Mouse (Mus musculus) kidney, embryonic 14.5 days (tissue): ENCODE measurements around the gene Tead1. TPM values are rescaled to one million over a fixed set of nuclear protein-coding genes. Genes with fewer than 3 reads are reported as not detected.
A peak's percentile ranks its signal among the peaks of the same experiment; 100 is the strongest.

Experiments
- ATAC-seq: fragments of 200-750 bp; cut with Nextera tagmentation; 2 replicates; pipeline ENCODE4 v1.8.0; 2017; ENCODE audit warnings: moderate number of reproducible peaks, mild to moderate bottlenecking, moderate TSS enrichment, moderate library complexity; ENCODE audit not compliant: low FRiP score, low TSS enrichment
- H3K27ac ChIP-seq: fragments of 300-500 bp; sonication (generic); 2 replicates; pipeline ENCODE4 v1.5.1; 2014; ENCODE audit warnings: low read depth, mild to moderate bottlenecking, low read length, moderate library complexity, mixed read lengths
- H3K27me3 ChIP-seq: fragments of 300-500 bp; sonication (generic); 2 replicates; pipeline ENCODE4 v1.6.1; 2014; ENCODE audit warnings: mild to moderate bottlenecking, low read length; ENCODE audit not compliant: control insufficient read depth, insufficient read depth
- H3K36me3 ChIP-seq: fragments of 300-500 bp; sonication (generic); 2 replicates; pipeline ENCODE4 v1.6.1; 2014; ENCODE audit warnings: low read length, mixed read lengths; ENCODE audit not compliant: control insufficient read depth, insufficient read depth
- H3K4me1 ChIP-seq: fragments of 300-500 bp; sonication (generic); 2 replicates; pipeline ENCODE4 v1.6.1; 2014; ENCODE audit warnings: low read length, mixed read lengths; ENCODE audit not compliant: control insufficient read depth, insufficient read depth
- H3K4me2 ChIP-seq: fragments of 300-500 bp; sonication (generic); replicated peaks from 2 replicates; pipeline ENCODE4 v1.6.1; 2014; ENCODE audit warnings: low read depth, mild to moderate bottlenecking, low read length
- H3K4me3 ChIP-seq: fragments of 300-500 bp; sonication (generic); 2 replicates; pipeline ENCODE4 v1.5.1; 2014; ENCODE audit warnings: mild to moderate bottlenecking, low read length
- H3K9ac ChIP-seq: fragments of 300-500 bp; sonication (generic); 2 replicates; pipeline ENCODE4 v1.6.1; 2014; ENCODE audit warnings: low read depth, mild to moderate bottlenecking, low read length, moderate library complexity
- H3K9me3 ChIP-seq: fragments of 300-500 bp; sonication (generic); 2 replicates; pipeline ENCODE4 v1.6.1; 2016; ENCODE audit warnings: low read length; ENCODE audit not compliant: control insufficient read depth
- WGBS: fragments of 180-500 bp; shearing (Covaris S2); extraction: QIAGEN DNeasy Blood & Tissue Kit; methylation state at CpG from one replicate; pipeline ENCODE4 v1.1.7; 2014; 5-methylcytosine and 5-hydroxymethylcytosine counted together
- polyA plus RNA-seq: library from polyadenylated mRNA; unstranded; fragments of >200 nt; fragmentation: Nextera tagmentation; extraction: Ambion mirVana; gene quantifications from 2 replicates; pipeline ENCODE4 v1.2.1, GENCODE M21; 2014

The Tead1 gene
- polyA plus RNA-seq, 1 experiment from 2014 or later = 30.1 TPM

- 23% methylated on average over 7 of the region's 7 CpGs for WGBS
- no peaks in the 10 kb centered on the region for H3K27me3 ChIP-seq
- no peaks in the 10 kb centered on the region for H3K36me3 ChIP-seq
- no peak overlapping the region for H3K4me2 ChIP-seq
- peaks cover 3% of the 10 kb centered on the region; the same call in 1 of the 2 replicates for H3K9me3 ChIP-seq
- H3K27ac ChIP-seq = peak overlapping the region; percentile 78; the same call in 1 of the 2 replicates
- H3K4me1 ChIP-seq = peaks cover 46% of the 10 kb centered on the region
- peak; percentile 66 for ATAC-seq
- no peak overlapping the region for H3K4me3 ChIP-seq
- no peak overlapping the region for H3K9ac ChIP-seq
Observed at GRCm38 (mm10) chr7:112785271-112785670, 106.2 kb downstream of the Tead1 start.

DNA sequence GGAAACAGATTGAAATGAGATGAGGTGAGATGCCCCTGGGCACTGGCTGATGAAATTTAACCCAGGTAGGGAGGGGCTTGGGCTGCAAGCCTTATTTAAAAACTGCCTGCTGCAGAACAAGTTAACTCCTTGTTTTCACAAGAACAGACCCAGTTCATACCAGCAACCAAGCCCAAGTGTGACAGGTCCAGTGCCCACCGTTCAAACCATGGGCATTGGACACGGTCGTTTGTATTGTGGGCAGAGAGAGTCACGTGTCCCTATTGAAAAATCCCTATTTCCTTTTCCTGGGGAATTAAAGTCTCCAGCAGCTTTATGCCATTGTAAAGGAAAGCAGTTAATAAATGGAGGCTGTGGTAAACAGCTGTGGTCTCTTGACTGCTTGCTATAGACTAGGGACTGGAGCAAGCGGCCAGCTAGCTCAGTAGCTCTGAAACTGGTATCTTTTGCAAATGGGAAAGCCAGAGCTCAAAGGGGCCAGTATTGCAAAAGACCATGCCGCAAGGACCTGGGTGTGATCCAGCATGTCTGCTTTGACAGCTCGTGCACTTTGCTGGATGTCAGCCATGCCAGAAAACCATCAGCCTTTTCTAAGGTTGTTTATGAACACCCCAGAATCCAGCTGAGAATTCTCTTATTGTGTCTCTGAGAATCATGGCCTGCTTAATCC is 107.6 kb downstream of the Tead1 start:
- Histone ChIP-seq H3K4me1 (peaks cover 48% of the 10 kb centered on the region), H3K27ac (peak overlapping the region; percentile 78), H3K4me2 (no peak overlapping the region; the same call in 1 of the 2 replicates), H3K27me3 (no peaks in the 10 kb centered on the region), H3K9ac (no peak overlapping the region), H3K9me3 (peaks cover 3% of the 10 kb centered on the region; the same call in 1 of the 2 replicates), H3K36me3 (no peaks in the 10 kb centered on the region), H3K4me3 (no peak overlapping the region)
- ATAC-seq = 0 out of 2 replicates have a peak, but pooled peaks have one; percentile 28
- WGBS = 36% methylated on average over 7 of the region's 7 CpGs

DNA sequence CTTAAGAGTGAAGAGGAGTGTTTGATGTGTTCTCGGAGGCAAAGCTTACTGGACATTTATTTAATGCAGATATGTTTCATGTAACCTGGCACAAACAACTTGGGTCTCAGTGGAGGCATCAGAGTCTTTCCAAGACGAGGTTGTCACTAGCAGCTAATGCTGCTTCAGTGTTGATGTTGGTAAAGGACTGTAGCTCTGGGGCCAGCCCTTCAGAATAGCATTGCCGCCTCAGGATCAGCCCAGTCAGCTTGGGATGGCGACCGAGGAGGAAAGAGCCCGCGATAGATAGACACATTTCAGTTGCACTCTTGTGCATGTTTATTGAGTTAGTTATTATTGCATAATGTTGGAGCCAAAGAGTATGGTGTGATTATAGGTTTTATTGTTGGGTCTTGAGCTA is 108.2 kb downstream of the Tead1 start:
- no peak overlapping the region for H3K4me2 ChIP-seq
- peak overlapping the region; percentile 5; the same call in 1 of the 2 replicates for H3K27ac ChIP-seq
- ATAC-seq = no peak
- WGBS = 76% methylated on average over 7 of the region's 7 CpGs
- peaks cover 48% of the 10 kb centered on the region for H3K4me1 ChIP-seq
- H3K9ac ChIP-seq = no peak overlapping the region
- H3K9me3 ChIP-seq = peaks cover 3% of the 10 kb centered on the region; the same call in 1 of the 2 replicates
- H3K27me3 ChIP-seq = no peaks in the 10 kb centered on the region
- H3K4me3 ChIP-seq = no peak overlapping the region
- H3K36me3 ChIP-seq = no peaks in the 10 kb centered on the region

DNA sequence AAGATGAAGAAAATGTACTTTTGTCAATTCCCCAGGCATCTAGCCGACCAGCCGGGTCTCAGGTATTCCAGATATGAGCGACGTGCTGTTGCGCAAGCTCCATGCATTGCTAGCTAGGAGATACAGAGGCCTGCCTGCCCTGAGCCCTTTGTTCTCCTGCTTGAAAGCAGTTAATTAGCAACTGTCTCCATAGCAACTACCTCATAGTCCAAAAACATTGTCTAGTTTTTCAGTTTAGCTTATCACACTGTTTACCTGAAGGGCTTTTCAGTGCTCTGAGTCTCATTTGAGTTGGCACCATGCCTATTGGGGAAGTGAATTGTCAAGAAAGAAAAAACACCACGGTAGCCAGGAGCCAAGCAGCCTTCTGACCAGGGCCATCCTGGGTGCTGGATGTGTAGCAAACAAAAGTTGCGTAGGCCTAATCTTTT is 109.2 kb downstream of the Tead1 start:
- WGBS = 48% methylated on average over 7 of the region's 7 CpGs
- H3K9me3 ChIP-seq = peaks cover 3% of the 10 kb centered on the region; the same call in 1 of the 2 replicates
- peaks cover 51% of the 10 kb centered on the region for H3K4me1 ChIP-seq
- no peak overlapping the region for H3K4me3 ChIP-seq
- ATAC-seq = 0 out of 2 replicates have a peak, but pooled peaks have one; percentile 8
- no peak overlapping the region for H3K4me2 ChIP-seq
- no peaks in the 10 kb centered on the region for H3K36me3 ChIP-seq
- peak overlapping the region; percentile 71 for H3K27ac ChIP-seq
- H3K9ac ChIP-seq = no peak overlapping the region
- no peaks in the 10 kb centered on the region for H3K27me3 ChIP-seq

DNA sequence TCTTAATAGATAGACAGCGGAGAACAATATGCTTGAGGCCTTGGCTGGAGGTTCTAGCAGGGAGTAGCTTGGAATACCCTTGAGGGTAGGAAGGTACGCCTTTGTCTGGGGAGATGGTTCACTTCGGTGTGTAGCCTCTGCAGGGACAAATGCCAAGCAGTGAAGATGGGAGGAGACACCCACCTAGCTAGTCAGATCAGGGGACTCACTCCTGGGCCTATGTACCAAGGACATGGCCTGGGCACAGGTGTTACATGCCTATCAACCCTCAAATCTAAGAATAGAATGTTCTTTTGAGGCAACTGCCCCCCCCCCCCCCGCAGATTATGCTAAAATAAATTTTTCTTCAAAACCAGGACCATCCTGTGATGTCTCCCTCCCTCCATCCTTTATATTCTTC is 110.6 kb downstream of the Tead1 start:
- ATAC-seq = no peak
- no peaks in the 10 kb centered on the region for H3K27me3 ChIP-seq
- no peak overlapping the region for H3K4me2 ChIP-seq
- H3K36me3 ChIP-seq = no peaks in the 10 kb centered on the region
- no peak overlapping the region for H3K27ac ChIP-seq
- H3K4me1 ChIP-seq = peaks cover 54% of the 10 kb centered on the region
- WGBS = 80% methylated on average over 4 of the region's 4 CpGs
- no peaks in the 10 kb centered on the region for H3K9me3 ChIP-seq
- H3K4me3 ChIP-seq = no peak overlapping the region
- no peak overlapping the region for H3K9ac ChIP-seq

- 26% methylated on average over 2 of the region's 2 CpGs for WGBS
- H3K27ac ChIP-seq = no peak overlapping the region
- H3K27me3 ChIP-seq = no peaks in the 10 kb centered on the region
- H3K9me3 ChIP-seq = no peaks in the 10 kb centered on the region
- no peak overlapping the region for H3K4me2 ChIP-seq
- H3K9ac ChIP-seq = no peak overlapping the region
- H3K4me3 ChIP-seq = no peak overlapping the region
- peaks cover 52% of the 10 kb centered on the region for H3K4me1 ChIP-seq
- no peaks in the 10 kb centered on the region for H3K36me3 ChIP-seq
- ATAC-seq = 0 out of 2 replicates have a peak, but pooled peaks have one; percentile 38
Observed at GRCm38 (mm10) chr7:112790334-112790733, 111.2 kb downstream of the Tead1 start.

- WGBS = 87% methylated on average over 6 of the region's 6 CpGs
- H3K4me2 ChIP-seq = no peak overlapping the region
- no peak for ATAC-seq
- H3K4me3 ChIP-seq = no peak overlapping the region
- no peaks in the 10 kb centered on the region for H3K27me3 ChIP-seq
- H3K36me3 ChIP-seq = no peaks in the 10 kb centered on the region
- H3K9ac ChIP-seq = no peak overlapping the region
- peaks cover 35% of the 10 kb centered on the region for H3K4me1 ChIP-seq
- no peaks in the 10 kb centered on the region for H3K9me3 ChIP-seq
- H3K27ac ChIP-seq = no peak overlapping the region
Observed at GRCm38 (mm10) chr7:112792679-112793078, 113.6 kb downstream of the Tead1 start.

- Histone ChIP-seq H3K9ac (no peak overlapping the region), H3K9me3 (no peaks in the 10 kb centered on the region), H3K36me3 (no peaks in the 10 kb centered on the region), H3K4me1 (peaks cover 23% of the 10 kb centered on the region), H3K27me3 (no peaks in the 10 kb centered on the region), H3K4me2 (no peak overlapping the region), H3K27ac (no peak overlapping the region), H3K4me3 (no peak overlapping the region)
- 0 out of 2 replicates have a peak, but pooled peaks have one; percentile 29 for ATAC-seq
- 49% methylated on average over 7 of the region's 7 CpGs for WGBS
Observed at GRCm38 (mm10) chr7:112793903-112794302, 114.8 kb downstream of the Tead1 start.

GRCm38 (mm10) chr7:112794481-112794880 is 115.4 kb downstream of the Tead1 start:
- Histone ChIP-seq H3K27me3 (no peaks in the 10 kb centered on the region), H3K4me2 (no peak overlapping the region), H3K36me3 (no peaks in the 10 kb centered on the region), H3K27ac (no peak overlapping the region), H3K9me3 (no peaks in the 10 kb centered on the region), H3K4me1 (peaks cover 17% of the 10 kb centered on the region), H3K4me3 (no peak overlapping the region), H3K9ac (no peak overlapping the region)
- ATAC-seq = no peak
- WGBS = 14% methylated on average over 2 of the region's 2 CpGs
